In genomic region chr4:133659497-133660192, GRCm38 (mm10) we compare ENCODE assay signal across 8 mouse cellular contexts. TPM values are rescaled to one million over a fixed set of nuclear protein-coding genes. Genes with fewer than 3 reads are reported as not detected.
A peak's percentile ranks its signal among the peaks of the same experiment; 100 is the strongest.
DNase-seq lines count a peak whose midpoint lies in the region; ATAC-seq and TF ChIP-seq lines count a peak whose summit lies in the region.

No protein-coding gene starts in this region.

- TF ChIP-seq CTCF in lung, postnatal 0 days (IDR thresholded peaks at IDR 0.05), result no peak
- no peak for TF ChIP-seq CTCF in small intestine, adult 2 months (IDR thresholded peaks at IDR 0.05; ENCODE audit: extremely low read depth, insufficient read length, insufficient replicate concordance, low read depth, low read length)

- peaks cover 10% of the 10 kb centered on the region for H3K4me1 ChIP-seq in lung, postnatal 0 days (ENCODE audit: insufficient read depth, low read depth, low read length)
- peaks cover 24% of the 10 kb centered on the region for H3K4me1 ChIP-seq in small intestine, adult 2 months (ENCODE audit: control insufficient read depth, insufficient read depth, insufficient read length, low read length)

- peak; percentile 27 for TF ChIP-seq EP300 in lung, postnatal 0 days (IDR thresholded peaks at IDR 0.05)

- H3K36me3 ChIP-seq in lung, postnatal 0 days (ENCODE audit: insufficient read depth, low read length), result no peaks in the 10 kb centered on the region
- peaks cover 5% of the 10 kb centered on the region; the same call in 1 of the 2 replicates for H3K36me3 ChIP-seq in small intestine, adult 2 months (ENCODE audit: control insufficient read depth, insufficient read depth, low read length)

- H3K4me2 ChIP-seq in lung, postnatal 0 days (replicated peaks; ENCODE audit: low read depth, low read length), result peak overlapping the region; percentile 66

- peak; percentile 44 for DNase-seq in layer of hippocampus, adult 9-10 months (ENCODE audit: low spot score)
- DNase-seq in layer of hippocampus, postnatal 14 days (ENCODE audit: low spot score in 2 of 2), result no peak
- DNase-seq in embryo, embryonic 10.5 days (ENCODE audit: low spot score), result peak; percentile 65
- DNase-seq in heart, adult 9 months (ENCODE audit: low spot score in 2 of 2), result peak; percentile 75 to 80
- DNase-seq in kidney, adult 8-10 months, result peak; percentile 76 to 84
- peak; percentile 89 for DNase-seq in lung, postnatal 0 days (ENCODE audit: low spot score)
- no peak for DNase-seq in c-Kit-positive CD71-positive TER-119-positive erythroid progenitor cells, embryonic 14.5 days (ENCODE audit: low spot score)

- peak; percentile 27 for TF ChIP-seq POLR2A in small intestine, adult 2 months (IDR thresholded peaks at IDR 0.05; ENCODE audit: low read depth, low read length)

- peak overlapping the region; percentile 98 for H3K27ac ChIP-seq in lung, postnatal 0 days (ENCODE audit: low read length)
- peak overlapping the region; percentile 97 for H3K27ac ChIP-seq in small intestine, adult 2 months (ENCODE audit: insufficient read depth, low read depth, low read length)

- H3K27me3 ChIP-seq in lung, postnatal 0 days (replicated peaks; ENCODE audit: insufficient read depth, low read length), result no peaks in the 10 kb centered on the region
- no peaks in the 10 kb centered on the region for H3K27me3 ChIP-seq in small intestine, adult 2 months (ENCODE audit: control insufficient read depth, insufficient read depth, low read length)

- H3K4me3 ChIP-seq in lung, postnatal 0 days (ENCODE audit: low read depth, low read length), result peak overlapping the region; percentile 33
- peak overlapping the region; percentile 55 for H3K4me3 ChIP-seq in small intestine, adult 2 months (ENCODE audit: low read depth, low read length)

- H3K9ac ChIP-seq in lung, postnatal 0 days (replicated peaks; ENCODE audit: low read depth), result peak overlapping the region; percentile 58

- 2% methylated on average over 15 of the region's 15 CpGs for WGBS in lung, postnatal 0 days
- WGBS in small intestine, adult 2 months, result 4% methylated on average over 15 of the region's 15 CpGs

- no peaks in the 10 kb centered on the region for H3K9me3 ChIP-seq in lung, postnatal 0 days (ENCODE audit: low read length)

- ATAC-seq in lung, postnatal 0 days, result peak; percentile 71

RNA-seq across cellular contexts. Expression of gene Zdhhc18, which starts 9.7 kb away (rescaled TPM):
- 10 to 100 TPM; 30.0 to 36.7 TPM for total RNA-seq in layer of hippocampus, postnatal 14 days (2021)
- 5.8 and 9.4 TPM in 2 replicates for polyA plus RNA-seq in lung, postnatal 0 days (2015; fragmentation: Nextera tagmentation; extraction: Ambion mirVana)
- 18.7 and 36.7 TPM in 2 replicates for polyA plus RNA-seq in small intestine, adult 2 months (2012; rRNA removed)

RNA-seq across cellular contexts. Expression of gene Pigv, which starts 12.8 kb away (rescaled TPM):
- total RNA-seq in layer of hippocampus, postnatal 14 days (2021), result 1 to 10 TPM; 6.8 to 9.1 TPM
- polyA plus RNA-seq in lung, postnatal 0 days (2015; fragmentation: Nextera tagmentation; extraction: Ambion mirVana), result 17.3 and 17.8 TPM in 2 replicates
- polyA plus RNA-seq in small intestine, adult 2 months (2012; rRNA removed), result 6.0 and 8.9 TPM in 2 replicates

RNA-seq across cellular contexts. Expression of gene Sfn, which starts 57.7 kb away (rescaled TPM):
- total RNA-seq in layer of hippocampus, postnatal 14 days (2021), result 1 to 10 TPM; 1.2 to 1.5 TPM
- 23.7 and 32.4 TPM in 2 replicates for polyA plus RNA-seq in lung, postnatal 0 days (2015; fragmentation: Nextera tagmentation; extraction: Ambion mirVana)
- 175 and 423 TPM in 2 replicates for polyA plus RNA-seq in small intestine, adult 2 months (2012; rRNA removed)

Comparison
In these comparisons a context has a peak if more than half of its experiments do, and no peak if none do; other contexts are left out.
1. DNase-seq: peak in layer of hippocampus, adult 9-10 months (single experiment), embryo, embryonic 10.5 days (single experiment), heart, adult 9 months (2 of 2), kidney, adult 8-10 months (2 of 2) and lung, postnatal 0 days (single experiment); none in layer of hippocampus, postnatal 14 days (0 of 2) and c-Kit-positive CD71-positive TER-119-positive erythroid progenitor cells, embryonic 14.5 days (single experiment).